Mouse (Mus musculus) bone marrow, adult 2 months (tissue): Measurements from ENCODE around the gene L3mbtl3.

Experiments used
- CTCF ChIP-seq: fragments of 200-500 bp; IDR thresholded peaks from 2 replicates; pipeline ENCODE4 v1.5.1; 2011; ENCODE audit warnings: low read length, control low read depth; ENCODE audit not compliant: control insufficient read depth, insufficient read depth
- POLR2A ChIP-seq: fragments of 200-500 bp; IDR thresholded peaks from 2 replicates; pipeline ENCODE4 v1.6.1; 2011; ENCODE audit warnings: low read depth, mild to moderate bottlenecking, control low read depth, low read length, borderline replicate concordance; ENCODE audit not compliant: control insufficient read depth

- TF ChIP-seq POLR2A (no peak), CTCF (no peak)
Observed at GRCm38 (mm10) chr10:26249426-26250165, 126.2 kb downstream of the L3mbtl3 start.
